Mouse (Mus musculus): ENCODE results near the gene Snapc4. TPM values are rescaled to one million over a fixed set of nuclear protein-coding genes. Genes with fewer than 3 reads are reported as not detected.

Snapc4 gene
- total RNA-seq (2021) = 10 to 100 TPM; 74.2 to 78.2 TPM
- long read RNA-seq, experiment 1, full-length matches to known transcripts = 4 of 31 reads
- long read RNA-seq, experiment 1, partial matches to known transcripts = 7 of 31 reads
- long read RNA-seq, experiment 1, other reads (novel, unspliced or antisense) = 20 of 31 reads
- long read RNA-seq, experiment 2, full-length matches to known transcripts = 9 of 37 reads
- long read RNA-seq, experiment 2, partial matches to known transcripts = 4 of 37 reads
- long read RNA-seq, experiment 2, other reads (novel, unspliced or antisense) = 24 of 37 reads

DNA sequence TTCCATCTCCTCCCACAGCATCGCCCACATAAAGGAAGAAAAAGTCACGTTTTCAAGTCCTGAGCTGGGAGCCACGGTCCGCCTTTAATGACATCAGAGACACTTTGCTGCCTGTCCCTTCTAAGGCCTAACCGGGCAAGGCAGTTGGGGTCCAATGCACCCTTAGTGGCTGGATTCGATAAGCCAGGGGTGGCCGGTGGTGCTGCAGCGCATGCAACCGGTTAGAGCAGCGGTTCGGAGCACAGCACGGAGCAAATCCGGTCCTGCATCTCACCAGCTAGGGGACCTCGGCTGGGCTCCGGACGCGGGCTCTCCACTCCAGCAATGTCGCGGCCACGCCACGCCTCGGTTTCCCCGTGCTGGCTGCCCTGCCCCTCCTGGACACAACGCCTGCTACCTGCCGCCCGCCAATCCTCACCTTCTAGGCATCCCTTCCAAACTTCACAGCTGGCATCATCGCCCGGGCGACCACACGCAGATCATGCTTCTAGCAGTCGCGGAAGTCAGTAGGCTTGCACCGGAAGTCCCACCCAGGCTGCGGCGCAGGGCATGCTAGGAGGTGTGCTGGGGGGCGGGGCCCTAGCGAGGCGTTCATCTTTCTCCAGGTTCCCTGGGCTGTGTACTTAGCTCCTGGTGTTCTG lies at the start of gene Snapc4:
Gene Snapc4, minus strand, starts transcription at position 523 of the 641 bp plus-strand sequence.
- peak; percentile 81 to 85 for DNase-seq (ENCODE audit: extremely low spot score in 1 of 2, low spot score in 2 of 2)
- Histone ChIP-seq H3K27ac (peak within 1 kb of the TSS; percentile 78), H3K4me3 (peak within 1 kb of the TSS; percentile 88)
- intact Hi-C loops (cut with DNase I) = loop anchor here (1.0 to 2.0 kb wide), 2 partner anchors 9 to 79 kb away; partner anchors contain the start of genes Entr1 and Pmpca
- TF ChIP-seq CTCF (IDR thresholded peaks at IDR 0.05) = no peak

DNA sequence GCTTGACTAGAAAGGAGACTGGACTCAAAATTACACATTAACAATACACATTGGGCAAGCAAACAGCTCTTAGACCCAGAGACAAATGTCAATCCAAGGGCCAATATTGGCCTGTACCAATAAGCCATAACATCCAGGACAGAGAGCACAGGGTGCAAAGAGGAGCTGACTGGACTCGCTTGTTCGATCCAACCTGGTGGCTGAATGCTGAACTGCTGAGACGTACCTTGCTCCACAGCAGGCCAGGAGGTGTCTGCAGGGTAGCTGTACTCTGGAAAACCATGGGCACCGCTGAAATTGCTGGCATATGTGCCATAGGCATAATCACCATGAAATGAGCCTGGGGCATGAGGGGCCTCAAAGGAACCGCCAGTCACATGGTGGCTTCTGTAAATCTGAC lies 49.4 kb upstream of the Snapc4 start:
- TF ChIP-seq CTCF (IDR thresholded peaks at IDR 0.05) = no peak; the same call in 1 of the 2 replicates
- intact Hi-C loops (cut with DNase I) = no loop called here
- no peak for DNase-seq (ENCODE audit: extremely low spot score in 1 of 2, low spot score in 2 of 2)
- Histone ChIP-seq H3K27ac (no peak overlapping the region), H3K4me3 (no peak overlapping the region)

DNA sequence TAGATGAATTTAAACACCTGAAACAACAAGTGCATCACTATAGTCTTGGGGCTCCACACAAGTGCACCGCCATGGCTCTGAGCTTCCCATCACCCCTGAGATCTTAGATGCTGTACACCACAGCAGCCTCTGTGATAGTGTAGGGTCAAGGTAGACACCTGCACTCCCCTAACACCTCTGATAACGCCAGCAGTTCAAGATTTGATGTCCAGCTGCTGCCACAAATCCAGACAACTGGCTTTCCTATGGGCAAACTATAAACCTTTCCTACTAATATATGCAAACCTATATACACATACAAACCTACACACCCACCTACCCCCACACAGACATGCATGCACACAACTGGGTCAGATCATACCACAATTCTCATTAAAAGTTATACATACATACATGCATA lies 44.1 kb upstream of the Snapc4 start:
- no peak overlapping the region for H3K27ac ChIP-seq
- intact Hi-C loops (cut with DNase I) = no loop called here
- H3K4me3 ChIP-seq = no peak overlapping the region
- no peak for TF ChIP-seq CTCF (IDR thresholded peaks at IDR 0.05)
- no peak for DNase-seq (ENCODE audit: extremely low spot score in 1 of 2, low spot score in 2 of 2)

DNA sequence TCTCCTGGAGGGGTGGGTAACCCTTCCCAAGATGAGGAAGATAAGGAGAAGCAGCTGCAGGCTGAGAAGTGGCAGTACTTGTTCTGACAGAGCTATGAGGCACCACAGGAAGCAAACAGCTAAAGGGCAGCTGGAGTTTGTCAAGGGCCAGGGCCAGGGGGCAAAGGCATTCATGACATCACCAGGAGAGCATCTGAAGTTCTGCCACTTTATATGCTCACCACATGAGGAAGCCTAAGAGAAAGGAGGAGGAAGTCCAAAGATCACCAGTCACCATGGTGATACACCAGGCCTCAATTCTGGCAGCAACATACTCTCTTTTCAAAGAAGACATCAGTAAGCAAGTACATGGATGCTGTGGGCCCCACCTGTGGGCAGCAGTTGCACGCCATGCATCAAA lies 42.6 kb upstream of the Snapc4 start:
- no peak for TF ChIP-seq CTCF (IDR thresholded peaks at IDR 0.05)
- no peak overlapping the region for H3K27ac ChIP-seq
- intact Hi-C loops (cut with DNase I) = no loop called here
- H3K4me3 ChIP-seq = no peak overlapping the region
- DNase-seq (ENCODE audit: extremely low spot score in 1 of 2, low spot score in 2 of 2) = no peak

DNA sequence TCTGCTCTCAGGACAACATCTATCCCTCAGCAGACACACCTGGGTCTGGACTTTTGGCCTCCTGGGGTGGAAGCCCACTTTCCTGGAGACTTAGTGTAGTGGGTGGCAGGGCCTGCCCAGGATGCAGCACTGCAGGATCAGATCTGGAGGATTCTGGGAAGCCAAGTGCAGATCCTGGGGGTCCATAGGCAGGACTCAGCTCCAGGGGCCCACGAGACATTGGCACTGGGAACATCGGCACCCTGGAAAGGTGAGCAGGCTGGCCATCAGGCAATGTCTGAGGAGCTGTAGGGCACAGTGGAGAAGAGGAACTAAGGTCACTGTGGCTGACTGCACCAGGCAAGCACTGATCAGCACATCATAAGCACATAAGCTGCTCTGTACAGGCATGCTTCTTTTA lies 41.5 kb upstream of the Snapc4 start:
- Histone ChIP-seq H3K4me3 (no peak overlapping the region), H3K27ac (no peak overlapping the region)
- no peak for TF ChIP-seq CTCF (IDR thresholded peaks at IDR 0.05)
- intact Hi-C loops (cut with DNase I) = no loop called here
- DNase-seq (ENCODE audit: extremely low spot score in 1 of 2, low spot score in 2 of 2) = no peak

DNA sequence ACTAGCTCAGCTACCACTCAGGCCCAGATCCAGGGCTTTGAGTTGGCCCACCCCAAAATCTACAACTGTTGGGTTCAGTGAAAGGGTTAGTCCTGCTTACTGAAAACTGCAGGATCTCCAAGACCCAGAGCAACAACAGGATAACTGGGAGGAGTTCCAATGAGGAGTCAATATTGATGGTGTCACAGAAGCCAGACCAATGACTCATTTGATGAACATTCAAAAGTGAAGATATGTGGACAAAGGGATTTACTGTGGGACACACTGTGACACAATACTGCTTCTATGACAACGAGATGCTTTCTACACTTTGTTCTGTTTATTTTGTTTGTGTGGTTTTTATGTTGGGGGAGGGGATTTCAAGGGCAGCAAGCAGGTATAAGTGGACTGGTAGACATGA lies 37.7 kb upstream of the Snapc4 start:
- TF ChIP-seq CTCF (IDR thresholded peaks at IDR 0.05) = no peak
- intact Hi-C loops (cut with DNase I) = no loop called here
- DNase-seq (ENCODE audit: extremely low spot score in 1 of 2, low spot score in 2 of 2) = no peak
- Histone ChIP-seq H3K27ac (no peak overlapping the region), H3K4me3 (no peak overlapping the region)

DNA sequence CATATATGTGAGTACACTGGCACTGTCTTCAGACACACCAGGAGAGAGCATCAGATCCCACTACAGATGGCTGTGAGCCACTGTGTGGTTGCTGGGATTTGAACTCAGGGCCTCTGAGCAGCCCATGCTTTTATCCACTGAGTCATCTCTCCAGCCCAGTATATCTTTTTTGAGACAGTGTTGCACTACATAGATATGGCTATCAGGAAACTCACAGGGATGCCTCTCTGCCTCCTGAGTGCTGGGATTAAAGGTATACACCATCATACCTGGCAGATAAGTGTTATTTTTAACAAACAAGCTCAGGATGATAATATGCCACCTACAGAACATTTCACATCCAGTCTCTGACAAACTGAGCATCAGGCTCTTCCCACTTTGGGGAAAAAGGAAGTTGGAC lies 36.6 kb upstream of the Snapc4 start:
- no peak for DNase-seq (ENCODE audit: extremely low spot score in 1 of 2, low spot score in 2 of 2)
- H3K27ac ChIP-seq = no peak overlapping the region
- TF ChIP-seq CTCF (IDR thresholded peaks at IDR 0.05) = no peak
- H3K4me3 ChIP-seq = no peak overlapping the region
- intact Hi-C loops (cut with DNase I) = no loop called here

DNA sequence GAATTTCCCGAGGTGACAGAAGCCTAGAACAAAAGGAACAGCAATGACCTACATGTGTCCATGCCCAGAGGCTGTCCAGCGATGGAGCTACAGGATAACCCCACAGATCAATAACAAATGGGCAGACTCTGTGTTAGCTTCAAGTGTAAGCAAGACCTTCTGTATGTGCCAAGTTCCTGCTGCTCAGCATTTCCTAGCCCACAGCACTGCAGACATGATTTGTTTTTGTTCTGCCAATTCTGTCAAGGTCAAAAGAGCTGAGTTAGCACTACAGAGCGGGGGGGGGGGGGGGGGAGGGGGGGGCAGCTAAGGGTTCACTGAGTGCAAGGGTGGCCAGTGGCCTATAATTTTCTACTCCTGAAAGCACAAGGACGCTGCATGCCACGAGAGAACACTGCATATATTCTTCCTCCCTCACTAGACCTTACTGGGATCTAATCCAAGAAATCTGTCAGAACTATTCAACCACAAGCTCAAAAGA lies 30.5 kb upstream of the Snapc4 start:
- H3K27ac ChIP-seq = peak overlapping the region; percentile 94
- intact Hi-C loops (cut with DNase I) = no loop called here
- H3K4me3 ChIP-seq = no peak overlapping the region
- no peak for TF ChIP-seq CTCF (IDR thresholded peaks at IDR 0.05)
- no peak for DNase-seq (ENCODE audit: extremely low spot score in 1 of 2, low spot score in 2 of 2)

DNA sequence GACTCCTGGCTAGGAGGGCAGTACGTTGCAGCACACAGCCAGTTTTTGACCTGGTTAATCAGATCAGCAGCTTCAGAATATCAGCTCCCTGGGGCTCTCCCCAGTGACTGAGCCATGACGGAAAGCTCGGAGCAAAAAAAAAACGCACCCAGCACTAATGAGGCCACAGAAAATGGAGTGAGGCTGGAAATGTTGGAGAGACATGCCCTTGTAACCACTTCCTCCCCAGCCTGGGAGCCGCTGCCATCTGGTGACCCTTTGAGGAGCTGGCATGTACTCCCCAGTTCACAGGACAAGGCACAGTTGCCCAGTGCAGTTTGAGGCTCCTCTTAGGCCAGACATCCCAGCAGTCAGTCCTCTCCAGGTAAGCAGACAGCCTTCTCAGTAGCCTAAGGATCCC lies 29.6 kb upstream of the Snapc4 start:
- intact Hi-C loops (cut with DNase I) = no loop called here
- TF ChIP-seq CTCF (IDR thresholded peaks at IDR 0.05) = no peak
- Histone ChIP-seq H3K27ac (peak overlapping the region; percentile 94), H3K4me3 (no peak overlapping the region)
- no peak for DNase-seq (ENCODE audit: extremely low spot score in 1 of 2, low spot score in 2 of 2)

DNA sequence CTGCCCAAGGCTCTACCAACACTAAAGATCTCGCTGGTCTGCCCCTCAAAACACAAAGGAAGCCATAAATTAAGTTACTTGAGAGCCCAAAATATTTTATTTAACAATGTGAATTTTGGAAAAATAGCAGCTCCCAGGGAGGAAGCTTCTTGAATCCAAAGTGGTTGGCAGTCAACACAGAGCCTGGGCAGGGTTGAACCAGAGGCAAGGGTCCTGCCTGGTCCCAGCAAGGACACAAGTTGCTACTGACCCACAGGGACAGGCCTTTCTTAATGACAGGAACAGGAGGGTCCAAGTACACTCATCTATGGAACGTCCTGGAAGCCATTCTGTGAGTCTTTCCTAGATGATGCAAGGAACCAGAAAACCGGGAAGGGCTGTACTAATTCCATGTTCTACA lies 28.9 kb upstream of the Snapc4 start:
- H3K4me3 ChIP-seq = peak overlapping the region; percentile 94
- TF ChIP-seq CTCF (IDR thresholded peaks at IDR 0.05) = no peak
- DNase-seq (ENCODE audit: extremely low spot score in 1 of 2, low spot score in 2 of 2) = no peak
- peak overlapping the region; percentile 94; the same call in 1 of the 2 replicates for H3K27ac ChIP-seq
- intact Hi-C loops (cut with DNase I) = loop anchor here (5.0 kb wide), 1 partner anchor 153 kb away; no protein-coding TSS in a partner anchor

DNA sequence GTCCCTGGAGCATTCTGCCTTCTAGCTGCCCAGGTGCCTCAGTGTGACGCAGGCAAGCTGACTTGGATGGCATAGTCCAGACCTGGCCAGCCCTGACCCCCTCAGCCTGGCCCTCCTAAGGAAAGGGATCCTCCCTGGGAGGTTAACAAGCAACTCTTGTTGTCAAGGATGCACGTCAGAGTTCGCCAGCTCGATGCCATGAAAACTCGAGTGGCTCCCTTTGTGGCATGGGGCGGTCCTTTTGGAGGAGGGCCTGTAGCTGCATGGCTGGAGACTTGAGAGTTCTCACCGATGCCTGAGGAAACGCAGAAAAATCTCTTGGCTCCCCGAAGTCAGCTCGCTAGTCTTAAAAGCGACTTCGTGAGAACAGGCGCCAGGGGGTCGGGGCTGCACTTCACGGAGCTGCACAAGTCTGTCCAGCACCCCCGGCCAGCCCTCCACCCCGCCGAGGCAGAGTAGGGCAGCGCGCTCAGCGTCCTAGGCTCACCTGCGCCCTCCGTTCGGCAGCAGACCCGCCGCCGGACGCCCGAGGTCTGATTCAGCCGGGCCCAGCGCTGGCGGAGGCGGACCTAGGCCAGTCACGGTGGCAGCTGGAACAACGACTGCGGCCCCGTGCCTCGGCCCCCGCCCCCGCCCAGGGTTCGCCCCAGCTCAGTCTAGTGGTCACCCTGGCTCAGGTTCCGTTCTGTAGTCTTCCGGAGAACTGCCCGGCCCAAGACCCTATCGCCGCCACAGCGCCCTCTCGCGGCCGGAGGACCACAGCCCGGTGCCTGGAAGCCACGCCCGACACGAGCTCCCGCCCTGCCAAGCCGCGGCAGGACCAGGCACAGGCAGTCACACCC lies 28.3 kb upstream of the Snapc4 start, which contains the start of gene Inpp5e:
Gene Inpp5e, minus strand, starts transcription at position 689 of the 842 bp plus-strand sequence.
- intact Hi-C loops (cut with DNase I) = loop anchor here (5.0 kb wide), 1 partner anchor 154 kb away; no protein-coding TSS in a partner anchor
- H3K27ac ChIP-seq = peak within 1 kb of the TSS; percentile 94
- DNase-seq (ENCODE audit: extremely low spot score in 1 of 2, low spot score in 2 of 2) = peak; percentile 96 to 99
- peak within 1 kb of the TSS; percentile 94 for H3K4me3 ChIP-seq
- peak; percentile 96 for TF ChIP-seq CTCF (IDR thresholded peaks at IDR 0.05)

DNA sequence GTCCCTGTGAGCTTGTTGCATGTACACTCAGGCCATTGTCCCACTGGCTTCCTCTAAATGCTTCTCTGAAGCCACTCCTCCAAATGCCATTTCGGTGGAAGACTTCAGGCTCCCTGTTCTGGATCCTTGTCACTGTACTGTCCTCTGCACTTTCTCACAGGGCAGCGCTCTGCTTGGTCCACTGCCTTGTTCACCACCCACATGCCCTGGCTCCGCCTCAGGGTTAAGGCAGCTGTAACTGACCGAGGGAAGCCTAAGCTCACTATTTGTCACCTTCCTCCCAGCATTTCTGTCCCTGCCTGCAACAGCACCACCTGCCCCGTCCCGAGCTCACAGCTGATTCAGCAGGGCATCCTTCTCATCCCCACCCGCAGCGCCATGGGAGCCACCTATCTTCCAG lies 22.9 kb upstream of the Snapc4 start:
- intact Hi-C loops (cut with DNase I) = no loop called here
- no peak for TF ChIP-seq CTCF (IDR thresholded peaks at IDR 0.05)
- DNase-seq (ENCODE audit: extremely low spot score in 1 of 2, low spot score in 2 of 2) = no peak
- Histone ChIP-seq H3K4me3 (no peak overlapping the region), H3K27ac (no peak overlapping the region)
